Mouse (Mus musculus): ENCODE data around the gene Pnrc2. TPM values are rescaled to one million over a fixed set of nuclear protein-coding genes. Genes with fewer than 3 reads are reported as not detected.

The Pnrc2 gene
- polyA plus RNA-seq, 1 experiment from 2014 or later = 180 TPM

GRCm38 (mm10) chr4:135909326-135910066 lies 35.8 kb upstream of the Pnrc2 start:
- Histone ChIP-seq H3K4me3 (no peak overlapping the region), H3K36me3 (ENCODE audit: poor library complexity, severe bottlenecking) (no peaks in the 10 kb centered on the region), H3K9me3 (replicated peaks) (no peaks in the 10 kb centered on the region), H3K4me1 (0 out of 2 replicates have a peak, but pooled peaks cover 7% of the 10 kb centered on the region), H3K9ac (no peak overlapping the region), H3K27me3 (no peaks in the 10 kb centered on the region), H3K27ac (no peak overlapping the region), H3K4me2 (no peak overlapping the region)
- 77% methylated on average over 13 of the region's 13 CpGs for WGBS
- ATAC-seq = no peak

GRCm38 (mm10) chr4:135906633-135907032 lies 33.0 kb upstream of the Pnrc2 start:
- Histone ChIP-seq H3K9ac (no peak overlapping the region), H3K27me3 (no peaks in the 10 kb centered on the region), H3K4me2 (no peak overlapping the region), H3K4me1 (no peaks in the 10 kb centered on the region), H3K9me3 (replicated peaks) (no peaks in the 10 kb centered on the region), H3K27ac (no peak overlapping the region), H3K4me3 (no peak overlapping the region), H3K36me3 (ENCODE audit: poor library complexity, severe bottlenecking) (no peaks in the 10 kb centered on the region)
- 86% methylated on average over 3 of the region's 3 CpGs for WGBS
- no peak for ATAC-seq

- no peaks in the 10 kb centered on the region for H3K36me3 ChIP-seq (ENCODE audit: poor library complexity, severe bottlenecking)
- 68% methylated on average over 1 of the region's 1 CpGs for WGBS
- no peak overlapping the region for H3K4me3 ChIP-seq
- no peak overlapping the region for H3K9ac ChIP-seq
- no peak overlapping the region for H3K4me2 ChIP-seq
- ATAC-seq = no peak
- H3K27ac ChIP-seq = no peak overlapping the region
- no peaks in the 10 kb centered on the region for H3K27me3 ChIP-seq
- H3K9me3 ChIP-seq (replicated peaks) = no peaks in the 10 kb centered on the region
- no peaks in the 10 kb centered on the region for H3K4me1 ChIP-seq
These were observed 31.2 kb upstream of the Pnrc2 start for GRCm38 (mm10) chr4:135904810-135905209.

GRCm38 (mm10) chr4:135902606-135903242 lies 29.1 kb upstream of the Pnrc2 start:
- no peaks in the 10 kb centered on the region for H3K4me1 ChIP-seq
- no peak overlapping the region for H3K4me2 ChIP-seq
- no peak for ATAC-seq
- no peaks in the 10 kb centered on the region for H3K9me3 ChIP-seq (replicated peaks)
- 94% methylated on average over 4 of the region's 4 CpGs for WGBS
- H3K27ac ChIP-seq = no peak overlapping the region
- H3K27me3 ChIP-seq = no peaks in the 10 kb centered on the region
- no peak overlapping the region for H3K9ac ChIP-seq
- no peaks in the 10 kb centered on the region for H3K36me3 ChIP-seq (ENCODE audit: poor library complexity, severe bottlenecking)
- H3K4me3 ChIP-seq = no peak overlapping the region

GRCm38 (mm10) chr4:135900008-135900407 lies 26.4 kb upstream of the Pnrc2 start:
- H3K27me3 ChIP-seq = no peaks in the 10 kb centered on the region
- H3K27ac ChIP-seq = no peak overlapping the region
- no peak overlapping the region for H3K9ac ChIP-seq
- no peaks in the 10 kb centered on the region for H3K36me3 ChIP-seq (ENCODE audit: poor library complexity, severe bottlenecking)
- H3K4me1 ChIP-seq = no peaks in the 10 kb centered on the region
- no peak for ATAC-seq
- no peak overlapping the region for H3K4me2 ChIP-seq
- no peaks in the 10 kb centered on the region for H3K9me3 ChIP-seq (replicated peaks)
- H3K4me3 ChIP-seq = no peak overlapping the region
- WGBS = 90% methylated on average over 5 of the region's 5 CpGs

GRCm38 (mm10) chr4:135899050-135899448 lies 25.4 kb upstream of the Pnrc2 start:
- H3K9ac ChIP-seq = no peak overlapping the region
- no peaks in the 10 kb centered on the region for H3K36me3 ChIP-seq (ENCODE audit: poor library complexity, severe bottlenecking)
- WGBS = 91% methylated on average over 7 of the region's 7 CpGs
- H3K27me3 ChIP-seq = no peaks in the 10 kb centered on the region
- ATAC-seq = no peak
- H3K4me1 ChIP-seq = no peaks in the 10 kb centered on the region
- no peak overlapping the region for H3K27ac ChIP-seq
- no peaks in the 10 kb centered on the region for H3K9me3 ChIP-seq (replicated peaks)
- H3K4me2 ChIP-seq = no peak overlapping the region
- H3K4me3 ChIP-seq = no peak overlapping the region

DNA sequence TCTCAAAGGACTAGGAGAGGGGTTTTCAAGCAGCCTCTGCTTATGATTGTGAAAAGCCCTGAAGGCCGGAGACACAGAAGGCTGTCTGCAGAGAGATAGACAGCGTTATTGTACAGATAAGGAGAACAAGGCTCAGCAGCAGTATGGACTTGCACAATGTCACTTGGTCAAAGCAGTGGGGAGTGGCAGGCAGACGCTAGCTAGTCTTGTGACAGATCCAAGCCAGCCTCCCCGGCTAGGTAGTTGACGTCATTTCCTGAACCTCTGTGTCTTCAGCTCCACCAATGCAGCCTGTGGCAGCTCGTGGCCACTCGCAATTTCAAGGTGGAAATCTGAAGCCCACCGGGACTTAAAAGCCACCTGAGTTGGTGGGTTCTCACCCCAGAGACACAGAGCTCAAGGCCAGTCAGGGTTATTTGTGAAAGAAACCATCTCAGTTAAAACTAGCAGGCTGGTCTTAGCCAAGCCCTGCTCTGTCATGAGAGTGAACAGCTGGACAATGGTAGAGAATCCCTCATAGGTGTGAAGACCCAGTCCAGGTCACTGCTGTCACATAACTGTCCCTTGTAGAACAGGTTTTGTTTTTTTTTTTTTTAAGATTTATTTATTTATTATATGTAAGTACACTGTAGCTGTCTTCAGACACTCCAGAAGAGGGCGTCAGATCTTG lies 24.9 kb upstream of the Pnrc2 start:
- no peaks in the 10 kb centered on the region for H3K9me3 ChIP-seq (replicated peaks)
- WGBS = 80% methylated on average over 9 of the region's 9 CpGs
- no peak overlapping the region for H3K27ac ChIP-seq

DNA sequence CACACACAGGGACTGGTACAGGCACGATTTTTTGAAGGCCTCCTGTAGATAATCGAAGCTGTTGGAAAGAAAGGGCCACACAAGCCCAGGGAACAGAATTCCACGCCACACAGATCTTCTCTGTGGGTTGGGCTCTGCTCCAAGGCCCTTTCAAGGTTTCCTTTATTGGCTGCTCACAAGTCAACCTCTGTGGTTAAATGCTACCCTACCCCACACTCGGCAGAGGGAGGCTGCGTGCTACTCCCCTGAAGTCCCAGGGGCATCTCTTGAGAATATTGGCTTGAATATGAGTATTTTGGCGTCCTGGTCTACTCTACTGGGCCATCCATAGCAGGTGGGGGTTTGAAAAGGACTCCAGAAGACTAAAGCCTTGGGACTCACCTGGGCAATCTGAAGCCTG lies 22.5 kb upstream of the Pnrc2 start:
- 81% methylated on average over 6 of the region's 6 CpGs for WGBS
- no peak overlapping the region for H3K4me3 ChIP-seq
- H3K27ac ChIP-seq = no peak overlapping the region
- no peaks in the 10 kb centered on the region for H3K9me3 ChIP-seq (replicated peaks)
- no peaks in the 10 kb centered on the region for H3K27me3 ChIP-seq
- H3K4me1 ChIP-seq = no peaks in the 10 kb centered on the region
- H3K36me3 ChIP-seq (ENCODE audit: poor library complexity, severe bottlenecking) = no peaks in the 10 kb centered on the region
- no peak overlapping the region for H3K9ac ChIP-seq
- no peak for ATAC-seq
- H3K4me2 ChIP-seq = no peak overlapping the region

More for the DNA sequence above, 24.9 kb upstream of the Pnrc2 start:
- Histone ChIP-seq H3K4me2 (no peak overlapping the region), H3K4me3 (no peak overlapping the region), H3K9ac (no peak overlapping the region), H3K4me1 (no peaks in the 10 kb centered on the region), H3K27me3 (no peaks in the 10 kb centered on the region), H3K36me3 (ENCODE audit: poor library complexity, severe bottlenecking) (no peaks in the 10 kb centered on the region)
- ATAC-seq = no peak

GRCm38 (mm10) chr4:135895071-135895571 lies 21.5 kb upstream of the Pnrc2 start, which contains the start of gene Cnr2:
Gene Cnr2, plus strand, starts transcription at chr4:135895394.
- Histone ChIP-seq H3K36me3 (ENCODE audit: poor library complexity, severe bottlenecking) (no peaks in the 10 kb centered on the region), H3K9ac (no peak within 1 kb of the TSS), H3K4me1 (no peaks in the 10 kb centered on the region), H3K27ac (no peak within 1 kb of the TSS), H3K4me2 (no peak within 1 kb of the TSS), H3K9me3 (replicated peaks) (no peaks in the 10 kb centered on the region), H3K27me3 (no peaks in the 10 kb centered on the region), H3K4me3 (no peak within 1 kb of the TSS)
- ATAC-seq = no peak
- WGBS = 61% methylated on average over 8 of the region's 8 CpGs

DNA sequence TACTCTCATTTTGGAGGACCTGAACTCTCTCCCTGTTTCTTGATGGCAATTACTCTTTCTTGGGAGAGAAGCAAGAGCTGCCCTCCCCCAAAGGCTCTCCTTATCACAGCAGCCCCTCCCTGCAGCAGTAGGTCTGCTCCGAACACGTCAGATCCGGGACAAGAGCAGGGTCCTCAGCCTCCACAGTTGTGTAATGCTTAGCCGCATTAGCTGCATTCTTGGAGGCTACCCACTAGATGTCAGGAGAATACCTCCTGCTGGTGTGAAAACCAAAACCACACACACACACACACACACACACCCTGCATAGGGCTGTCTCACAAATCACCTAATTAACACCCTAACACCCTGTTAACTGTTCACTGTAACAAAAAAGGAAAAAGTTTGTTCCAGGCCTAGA lies 19.2 kb upstream of the Pnrc2 start:
- Histone ChIP-seq H3K9ac (no peak overlapping the region), H3K4me3 (no peak overlapping the region), H3K36me3 (ENCODE audit: poor library complexity, severe bottlenecking) (no peaks in the 10 kb centered on the region), H3K4me2 (no peak overlapping the region), H3K4me1 (no peaks in the 10 kb centered on the region), H3K9me3 (replicated peaks) (no peaks in the 10 kb centered on the region), H3K27ac (no peak overlapping the region), H3K27me3 (no peaks in the 10 kb centered on the region)
- ATAC-seq = no peak
- 66% methylated on average over 4 of the region's 4 CpGs for WGBS

- Histone ChIP-seq H3K36me3 (ENCODE audit: poor library complexity, severe bottlenecking) (no peaks in the 10 kb centered on the region), H3K27me3 (no peaks in the 10 kb centered on the region), H3K9me3 (replicated peaks) (no peaks in the 10 kb centered on the region), H3K4me3 (no peak overlapping the region), H3K4me1 (no peaks in the 10 kb centered on the region), H3K27ac (no peak overlapping the region), H3K9ac (no peak overlapping the region), H3K4me2 (no peak overlapping the region)
- ATAC-seq = no peak
- 96% methylated on average over 2 of the region's 2 CpGs for WGBS
These were observed 17.9 kb upstream of the Pnrc2 start for GRCm38 (mm10) chr4:135891539-135891938.

- no peaks in the 10 kb centered on the region for H3K27me3 ChIP-seq
- no peak overlapping the region for H3K27ac ChIP-seq
- ATAC-seq = peak; percentile 75
- no peaks in the 10 kb centered on the region for H3K9me3 ChIP-seq (replicated peaks)
- no peak overlapping the region for H3K9ac ChIP-seq
- no peaks in the 10 kb centered on the region for H3K36me3 ChIP-seq (ENCODE audit: poor library complexity, severe bottlenecking)
- H3K4me2 ChIP-seq = no peak overlapping the region
- no peak overlapping the region for H3K4me3 ChIP-seq
- WGBS = 9% methylated on average over 4 of the region's 4 CpGs
- no peaks in the 10 kb centered on the region for H3K4me1 ChIP-seq
These were observed 16.2 kb upstream of the Pnrc2 start for GRCm38 (mm10) chr4:135889884-135890283.
